ENCODE assay signal across 8 mouse cellular contexts in genomic region chr17:34849722-34850516, GRCm38 (mm10). TPM values are rescaled to one million over a fixed set of nuclear protein-coding genes. Genes with fewer than 3 reads are reported as not detected.
DNase-seq lines count a peak whose midpoint lies in the region; ATAC-seq lines count a peak whose summit lies in the region.

Gene Skiv2l, minus strand, starts transcription at chr17:34850210.
Gene Nelfe, plus strand, starts transcription at chr17:34850391.

- peak within 1 kb of the TSS; percentile 15; the same call in 1 of the 2 replicates for H3K27ac ChIP-seq in lung, embryonic 16.5 days (ENCODE audit: low read length)

- H3K36me3 ChIP-seq in lung, embryonic 16.5 days (ENCODE audit: control insufficient read depth, insufficient read depth, low read length): peaks cover 27% of the 10 kb centered on the region

- H3K27me3 ChIP-seq in lung, embryonic 16.5 days (ENCODE audit: control insufficient read depth, insufficient read depth, low read depth, low read length): no peaks in the 10 kb centered on the region

- DNase-seq in MEL-GATA-1-ER (ENCODE audit: extremely low read depth, low read depth): peak; percentile 84
- peak; percentile 97 for DNase-seq in cerebellum, adult 8-10 months
- peak; percentile 97 for DNase-seq in forelimb bud, embryonic 11.5 days (ENCODE audit: low read depth, low spot score)
- peak; percentile 87 for DNase-seq in layer of hippocampus, adult 9-10 months (ENCODE audit: low spot score)
- DNase-seq in ovary, postnatal 10 days (ENCODE audit: low spot score): peak; percentile 87
- peak; percentile 97 to 98 for DNase-seq in thymus, postnatal 10 days (ENCODE audit: low spot score in 2 of 2)

- peak within 1 kb of the TSS; percentile 87 for H3K4me2 ChIP-seq in lung, embryonic 16.5 days (ENCODE audit: low read depth, low read length)

- ATAC-seq in hematopoietic stem cell, adult 5-6 weeks (replicated peaks in 1 of 2; ENCODE audit: insufficient read depth in 1 of 2, low FRiP score in 2 of 2, low TSS enrichment in 1 of 2, low read depth in 1 of 2, poor library complexity in 2 of 2, severe bottlenecking in 2 of 2): peak; percentile 97
- ATAC-seq in lung, embryonic 16.5 days (ENCODE audit: low read depth): peak; percentile 99

- under 1% methylated on average over 61 of the region's 65 CpGs for WGBS in lung, embryonic 16.5 days

- H3K9ac ChIP-seq in lung, embryonic 16.5 days (ENCODE audit: low read length): peak within 1 kb of the TSS; percentile 89

- no peaks in the 10 kb centered on the region for H3K9me3 ChIP-seq in lung, embryonic 16.5 days (ENCODE audit: control insufficient read depth, low read length)

- H3K4me3 ChIP-seq in lung, embryonic 16.5 days (ENCODE audit: low read length): peak within 1 kb of the TSS; percentile 82

- peaks cover 13% of the 10 kb centered on the region for H3K4me1 ChIP-seq in lung, embryonic 16.5 days (replicated peaks; ENCODE audit: control insufficient read depth, insufficient read depth, low read length)

RNA-seq across cellular contexts. Expression of gene Skiv2l, which starts in this region (rescaled TPM):
- total RNA-seq in hematopoietic stem cell, adult 5-6 weeks (2017): 44.0 and 55.5 TPM in 2 replicates
- 47.8 and 49.9 TPM in 2 replicates for polyA plus RNA-seq in lung, embryonic 16.5 days (2015; fragmentation: Nextera tagmentation; extraction: Ambion mirVana)

RNA-seq across cellular contexts. Expression of gene Nelfe, which starts in this region (rescaled TPM):
- 40.6 and 41.3 TPM in 2 replicates for total RNA-seq in hematopoietic stem cell, adult 5-6 weeks (2017)
- polyA plus RNA-seq in lung, embryonic 16.5 days (2015; fragmentation: Nextera tagmentation; extraction: Ambion mirVana): 94.4 and 96.0 TPM in 2 replicates

Comparison
In these comparisons a context has a peak if more than half of its experiments do, and no peak if none do; other contexts are left out.
1. Peak in every context shown above with its lines: DNase-seq, ATAC-seq, H3K4me3 ChIP-seq and H3K27ac ChIP-seq.